Mouse (Mus musculus): ENCODE measurements around the gene Slc36a3.
"Not testable (repeated sequence)": the region's sequence is repeated elsewhere in the genome, so short reads cannot be mapped to it uniquely, and the experiment has no call there.

Slc36a3 gene

DNA sequence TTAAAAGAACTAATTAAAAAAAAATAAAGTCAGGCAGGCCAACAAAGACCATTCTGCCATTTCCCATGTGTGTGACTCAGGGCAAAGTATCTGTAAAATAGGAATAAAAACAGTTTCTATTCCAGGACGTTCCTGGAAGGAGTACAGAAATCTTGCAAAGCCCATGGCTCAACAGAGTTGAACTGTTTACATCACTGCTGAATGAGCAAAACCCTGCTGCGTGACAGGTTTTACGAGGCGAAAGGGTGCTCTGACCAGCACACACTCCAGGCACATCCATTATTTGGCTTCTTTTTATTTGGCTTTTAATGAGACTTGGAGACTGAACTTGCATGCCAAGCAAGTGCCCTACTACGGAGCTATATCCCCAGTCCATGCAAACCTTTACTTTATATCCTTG is 7.5 kb downstream of the Slc36a3 start:
- no peak for DNase-seq (ENCODE audit: low read depth, low spot score)

DNA sequence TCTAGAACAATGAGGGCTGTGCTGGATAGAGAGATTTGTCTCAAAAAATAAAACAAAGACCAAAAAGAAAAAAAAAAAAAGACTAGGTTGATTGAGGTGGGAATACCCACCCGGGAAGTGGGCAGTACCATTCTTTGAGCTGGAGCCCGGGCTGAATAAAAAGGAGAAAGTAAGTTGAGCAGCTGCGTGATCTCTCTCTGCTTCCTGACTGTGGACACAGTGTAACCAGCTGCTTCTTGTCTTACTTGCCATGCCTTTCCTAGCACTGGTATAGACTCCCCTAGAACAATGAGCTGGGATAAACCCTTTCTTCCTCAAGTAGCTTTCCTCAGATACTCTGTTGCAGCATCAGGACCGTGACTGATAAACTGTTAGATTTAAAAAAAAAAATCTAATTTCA is 10.0 kb downstream of the Slc36a3 start:
- DNase-seq (ENCODE audit: low read depth, low spot score) = no peak

DNA sequence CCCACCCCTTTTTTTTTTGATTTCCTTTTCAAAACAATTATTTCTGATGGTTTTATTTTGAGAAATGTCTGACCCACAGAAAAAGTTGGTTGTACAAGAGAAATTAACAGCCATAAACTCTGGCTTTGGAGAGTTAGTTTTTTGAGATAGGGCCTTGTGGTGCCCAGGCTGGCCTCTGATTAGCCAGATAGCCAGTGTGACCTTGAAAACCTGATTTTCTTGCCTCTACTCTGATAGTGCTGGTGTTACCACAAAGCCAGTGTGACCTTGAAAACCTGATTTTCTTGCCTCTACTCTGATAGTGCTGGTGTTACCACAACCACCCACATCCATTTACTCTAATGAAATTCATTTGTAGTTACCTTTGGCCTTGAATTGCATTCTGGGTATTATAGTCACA is 13.9 kb downstream of the Slc36a3 start:
- no peak for DNase-seq (ENCODE audit: low read depth, low spot score)

DNA sequence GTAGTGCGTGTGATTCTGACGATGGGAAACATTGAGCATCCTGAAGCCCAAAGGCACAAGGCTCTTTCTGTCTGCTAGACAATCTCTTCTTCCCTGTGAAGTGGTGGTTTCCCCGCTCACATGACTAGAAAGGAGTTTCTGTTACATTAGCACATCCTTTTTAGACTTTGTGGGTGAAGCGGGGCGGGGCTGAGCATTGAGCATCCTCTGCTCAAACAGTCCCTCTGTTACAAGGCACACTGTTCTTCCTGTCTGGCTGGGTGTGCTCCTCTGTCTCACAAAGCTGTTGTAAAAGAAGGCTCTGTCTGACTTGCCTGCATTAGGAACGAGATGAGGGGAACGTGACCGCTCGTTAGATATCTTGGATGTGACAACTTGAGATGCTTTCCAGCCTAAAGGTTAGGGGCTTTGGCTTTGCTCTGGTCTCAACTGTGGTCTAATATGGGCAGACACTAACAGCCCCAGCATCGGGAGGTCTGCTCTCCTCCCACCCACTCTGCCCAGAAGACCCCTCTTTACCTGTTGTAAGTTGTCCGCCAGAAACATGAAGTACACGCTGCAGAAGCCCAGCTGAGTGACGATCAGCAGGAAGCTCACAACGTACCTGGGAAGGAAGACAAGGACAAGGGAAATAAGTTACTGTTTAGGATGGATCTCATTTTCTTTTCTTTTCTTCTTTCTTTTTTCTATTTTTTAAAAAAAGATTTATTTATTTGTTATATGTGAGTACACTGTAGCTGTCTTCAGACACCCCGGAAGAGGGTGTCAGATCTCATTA is 14.5 kb downstream of the Slc36a3 start:
- DNase-seq (ENCODE audit: low read depth, low spot score) = no peak

DNA sequence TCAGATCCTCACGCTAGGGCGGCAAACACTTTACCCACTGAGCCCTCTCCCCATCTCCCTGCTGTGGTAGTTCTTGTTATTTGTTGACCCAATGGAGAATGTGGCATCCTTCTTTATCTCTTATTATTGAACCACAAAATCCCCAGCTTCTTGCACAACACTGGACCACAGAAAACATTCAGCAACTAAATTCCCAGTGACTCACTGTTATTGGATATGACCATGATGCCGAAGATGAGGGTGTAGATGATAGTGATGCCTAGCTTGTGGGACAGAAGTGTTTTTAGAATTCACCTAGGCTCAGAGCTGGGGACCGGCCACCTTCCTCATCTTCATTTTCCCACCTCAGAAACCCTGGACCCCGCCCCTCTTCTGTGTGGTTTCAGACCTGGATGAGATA is 16.6 kb downstream of the Slc36a3 start:
- DNase-seq (ENCODE audit: low read depth, low spot score) = no peak

DNA sequence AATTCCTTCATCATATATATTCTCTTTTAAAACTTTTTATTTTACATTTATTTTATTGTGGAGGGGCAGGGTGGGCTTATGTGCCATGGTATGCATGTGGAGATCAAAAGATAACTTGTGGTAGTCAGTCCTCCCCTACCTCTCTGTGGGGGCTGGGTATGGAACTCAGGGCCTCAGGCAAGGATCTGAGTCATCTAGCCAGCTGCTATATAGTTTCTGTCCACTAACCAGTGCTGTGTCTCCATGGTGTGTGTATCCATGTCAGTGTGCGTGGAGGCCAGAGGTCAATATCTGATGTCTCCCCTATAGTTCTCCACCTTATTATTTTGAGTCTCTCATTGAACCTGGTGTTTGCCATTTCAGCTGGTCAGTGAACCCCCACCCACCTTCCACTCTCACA is 17.1 kb downstream of the Slc36a3 start:
- no peak for DNase-seq (ENCODE audit: low read depth, low spot score)

DNA sequence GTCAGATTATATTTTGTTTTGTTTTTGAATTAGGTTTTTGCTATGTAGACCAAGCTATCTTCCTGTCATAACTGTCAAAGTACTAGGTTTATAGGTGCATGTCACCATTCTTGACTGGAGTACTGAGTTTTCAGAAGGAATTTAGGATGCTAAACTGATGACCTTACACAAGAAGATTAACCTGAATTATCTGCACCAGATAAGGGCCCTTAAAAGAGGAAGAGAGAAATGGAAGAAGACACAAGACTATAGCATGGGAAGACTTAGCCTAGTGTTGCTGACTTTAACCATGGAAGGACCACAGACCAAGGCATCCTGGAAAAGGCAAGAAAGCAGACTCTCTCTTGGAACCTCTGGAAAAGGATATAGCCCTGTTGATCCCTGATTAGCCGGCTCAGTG is 18.3 kb downstream of the Slc36a3 start:
- no peak for DNase-seq (ENCODE audit: low read depth, low spot score)

DNA sequence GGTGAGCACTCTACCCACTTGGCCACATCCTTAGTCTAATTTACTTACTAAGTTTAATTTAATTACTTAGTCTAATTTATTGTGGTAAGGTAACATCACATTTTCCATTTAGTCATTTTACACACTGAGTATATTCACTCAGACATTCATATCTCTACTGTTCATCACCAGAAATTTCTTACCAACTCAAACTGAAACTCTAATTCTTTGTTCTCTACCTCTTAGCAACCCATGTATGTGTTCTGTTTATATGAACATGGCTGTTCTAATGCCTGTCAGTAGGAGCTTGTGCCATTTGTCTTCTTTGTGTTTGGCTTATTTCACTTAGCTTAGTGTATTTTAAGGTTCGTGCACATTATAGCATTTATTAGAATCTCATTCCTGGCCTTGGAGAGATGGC is 19.6 kb downstream of the Slc36a3 start:
- DNase-seq (ENCODE audit: low read depth, low spot score) = no peak

DNA sequence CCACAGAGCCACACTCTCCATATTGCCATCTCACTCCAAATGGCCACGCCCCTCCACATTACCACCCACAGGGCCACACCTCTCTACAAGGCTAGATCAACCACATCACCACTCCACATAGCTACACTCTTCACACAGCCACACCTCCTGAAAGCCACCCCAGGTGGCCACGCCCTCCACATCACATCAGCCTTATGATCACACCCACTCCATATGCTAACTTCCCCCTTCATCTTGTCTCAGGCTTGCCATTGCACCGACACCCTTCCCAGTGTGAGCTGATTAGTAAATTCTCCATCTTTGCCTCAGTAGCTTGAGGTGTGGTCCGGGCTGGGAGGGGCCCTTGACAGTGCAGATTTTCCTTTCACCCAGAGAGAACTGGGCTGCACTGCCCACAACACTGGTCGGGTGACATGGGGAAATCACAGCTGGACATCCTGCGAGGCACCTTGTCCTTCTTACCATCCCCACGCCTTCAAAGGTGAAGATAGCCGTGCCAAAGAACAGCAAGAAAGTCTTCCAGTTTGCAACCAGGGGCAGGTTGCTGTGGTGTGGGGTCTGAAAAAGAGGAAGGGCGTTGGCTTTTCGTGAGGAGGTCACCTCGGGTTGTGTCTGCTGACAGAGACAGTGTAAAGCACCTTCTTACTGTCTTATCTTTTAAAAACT is 20.3 kb downstream of the Slc36a3 start:
- no peak for DNase-seq (ENCODE audit: low read depth, low spot score)

DNA sequence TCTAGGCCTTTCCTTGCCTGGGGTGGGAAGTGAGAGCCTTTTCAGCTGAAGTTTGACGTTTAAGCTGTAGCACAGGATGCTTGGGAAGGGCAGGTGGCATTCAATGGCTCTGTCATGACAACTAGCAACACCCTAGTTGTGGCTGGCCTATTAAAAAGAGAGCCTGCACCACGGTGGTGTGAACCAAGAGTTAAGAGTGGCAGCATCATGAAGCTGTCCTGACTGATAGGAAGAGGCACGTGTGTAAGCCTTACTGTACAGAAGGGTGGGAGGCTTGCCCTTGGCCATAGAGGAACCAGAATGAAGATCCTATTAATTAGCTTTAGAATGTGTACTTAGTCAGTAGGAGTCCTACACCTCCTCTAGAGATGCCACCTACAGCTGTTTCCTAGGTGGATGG is 23.1 kb downstream of the Slc36a3 start:
- no peak for DNase-seq (ENCODE audit: low read depth, low spot score)

DNA sequence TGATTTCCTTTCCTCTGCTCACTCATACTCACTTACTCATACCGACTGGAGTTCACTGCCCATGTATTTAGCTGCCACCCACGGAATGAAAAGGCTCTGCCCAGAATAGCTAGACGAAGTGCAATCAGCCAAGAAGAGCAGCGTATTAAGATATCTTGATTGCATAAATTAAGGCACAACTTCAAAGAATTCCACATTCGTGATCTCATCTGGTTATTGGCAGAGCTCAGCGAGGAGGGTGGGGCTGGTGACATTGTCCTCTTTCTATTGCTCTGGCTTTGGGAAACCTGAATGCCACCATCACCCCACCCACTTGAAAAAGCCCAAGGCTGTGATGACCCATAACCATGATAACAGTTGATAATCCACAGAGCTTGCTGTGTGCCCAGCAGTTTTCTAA is 23.6 kb downstream of the Slc36a3 start:
- DNase-seq (ENCODE audit: low read depth, low spot score) = no peak

DNA sequence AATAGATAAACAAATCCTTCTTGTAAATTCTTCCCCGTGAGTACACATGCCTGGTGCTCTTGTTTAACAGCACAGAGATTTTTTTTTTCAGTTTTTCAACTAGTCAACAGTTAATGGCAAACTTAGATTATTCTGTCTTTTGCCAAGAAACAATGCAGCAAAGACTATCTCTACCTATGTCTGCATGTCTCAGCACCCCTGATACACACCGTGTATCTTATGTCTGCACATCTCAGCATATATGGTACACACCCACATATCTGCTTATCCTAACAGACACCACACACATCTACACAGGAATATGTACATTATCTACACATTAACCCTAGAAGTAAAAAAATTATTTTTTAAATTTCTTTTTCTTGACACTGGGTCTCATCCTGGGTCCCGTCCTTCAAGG is 24.8 kb downstream of the Slc36a3 start:
- no peak for DNase-seq (ENCODE audit: low read depth, low spot score)

DNA sequence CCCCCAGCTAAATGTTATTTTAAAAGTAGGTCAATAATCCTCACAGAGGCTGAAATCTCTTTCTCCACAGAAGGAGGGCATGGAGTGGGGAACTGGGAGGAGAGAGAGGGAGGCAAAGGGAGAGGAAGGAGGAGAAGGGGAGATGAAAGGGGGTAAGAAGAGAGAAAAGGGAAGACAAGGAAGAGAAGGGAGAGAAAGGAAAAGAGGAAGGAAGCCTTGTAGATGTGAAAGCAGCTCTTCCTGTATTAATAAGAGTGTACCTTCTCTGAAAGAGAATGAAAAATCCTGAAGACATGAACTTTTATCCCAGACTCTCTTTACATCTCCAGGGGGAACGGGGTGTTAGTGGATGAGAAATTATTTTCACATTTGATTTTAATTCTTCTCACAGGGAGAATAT is 30.1 kb downstream of the Slc36a3 start:
- DNase-seq (ENCODE audit: low read depth, low spot score) = no peak

DNA sequence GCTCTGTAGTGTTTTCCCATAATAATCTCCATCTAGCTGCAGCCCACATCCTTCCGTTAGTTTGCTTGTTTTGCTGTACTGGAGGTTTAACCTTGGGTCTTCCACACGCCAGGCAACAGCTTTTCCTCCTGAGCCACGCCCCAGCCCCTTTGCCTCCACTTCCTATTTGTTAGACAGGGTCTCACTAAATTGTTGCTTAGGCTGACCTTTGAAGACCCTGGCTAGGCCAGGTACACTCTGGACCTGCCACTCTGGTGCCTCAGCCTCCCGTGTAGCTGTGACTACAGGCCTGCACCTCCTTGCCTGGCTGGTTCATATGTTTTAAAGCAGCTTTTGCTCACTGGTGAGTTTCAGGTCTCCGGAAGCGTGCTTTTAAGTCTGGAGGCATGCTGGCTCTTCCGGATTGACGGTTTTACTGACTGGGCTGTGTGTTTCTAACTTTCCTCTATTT is 30.7 kb downstream of the Slc36a3 start:
- DNase-seq (ENCODE audit: low read depth, low spot score) = no peak

DNA sequence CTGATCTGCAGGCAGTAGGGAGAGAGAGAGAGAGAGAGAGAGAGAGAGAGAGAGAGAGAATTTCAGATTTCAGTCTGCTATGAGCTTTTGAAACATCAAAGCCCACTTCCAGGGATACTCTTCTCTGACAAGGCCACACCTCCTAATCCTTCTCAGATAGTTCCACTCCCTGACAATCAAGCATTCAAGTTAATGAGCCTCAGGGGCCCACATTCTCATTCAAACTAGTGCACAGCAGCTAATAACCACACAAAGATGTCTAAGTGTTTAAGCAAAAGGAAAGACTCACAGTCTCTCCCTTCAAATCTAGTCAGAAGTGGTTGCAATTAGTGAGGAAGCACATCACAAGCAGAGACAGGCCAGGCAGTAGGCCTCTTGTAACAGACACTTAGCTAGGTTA is 31.2 kb downstream of the Slc36a3 start:
- DNase-seq (ENCODE audit: low read depth, low spot score) = no peak

DNA sequence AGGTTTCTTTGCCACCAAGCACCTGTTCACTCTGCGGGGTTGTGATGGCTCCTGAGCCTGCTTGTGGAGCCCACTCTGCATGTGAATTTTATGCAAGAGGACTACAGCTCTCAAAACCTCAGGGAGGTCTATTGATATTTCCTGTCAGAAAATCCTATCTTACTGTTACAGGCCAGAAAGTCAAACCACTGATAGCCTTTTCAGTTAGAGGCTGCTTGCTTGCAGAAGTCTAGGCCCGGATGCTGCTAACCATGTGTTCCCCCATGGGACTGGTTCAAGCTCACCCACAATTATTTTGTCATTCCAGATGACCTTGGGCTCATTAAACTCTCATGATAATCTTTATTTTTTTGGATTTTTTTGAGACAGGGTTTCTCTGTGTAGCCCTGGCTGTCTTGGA is 34.5 kb downstream of the Slc36a3 start:
- no peak for DNase-seq (ENCODE audit: low read depth, low spot score)

DNA sequence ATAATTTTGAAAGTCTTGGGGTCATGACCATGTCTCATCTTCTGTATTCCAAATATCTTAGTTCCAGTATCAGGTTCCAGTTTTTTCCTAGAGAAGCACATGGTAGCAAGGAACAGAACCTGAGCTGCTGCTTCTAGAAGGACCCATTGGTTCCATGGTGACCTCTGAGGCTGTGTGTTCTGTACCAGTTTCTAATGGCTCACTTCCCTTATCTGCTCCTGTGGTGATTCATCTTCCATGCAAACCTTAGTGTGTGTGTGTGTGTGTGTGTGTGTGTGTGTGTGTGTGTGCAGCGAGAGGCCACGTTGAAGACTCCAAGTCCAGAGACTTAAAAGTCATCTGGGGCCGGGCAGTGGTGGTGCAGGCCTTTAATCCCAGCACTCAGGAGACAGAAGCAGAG is 35.5 kb downstream of the Slc36a3 start:
- DNase-seq (ENCODE audit: low read depth, low spot score) = no peak

DNA sequence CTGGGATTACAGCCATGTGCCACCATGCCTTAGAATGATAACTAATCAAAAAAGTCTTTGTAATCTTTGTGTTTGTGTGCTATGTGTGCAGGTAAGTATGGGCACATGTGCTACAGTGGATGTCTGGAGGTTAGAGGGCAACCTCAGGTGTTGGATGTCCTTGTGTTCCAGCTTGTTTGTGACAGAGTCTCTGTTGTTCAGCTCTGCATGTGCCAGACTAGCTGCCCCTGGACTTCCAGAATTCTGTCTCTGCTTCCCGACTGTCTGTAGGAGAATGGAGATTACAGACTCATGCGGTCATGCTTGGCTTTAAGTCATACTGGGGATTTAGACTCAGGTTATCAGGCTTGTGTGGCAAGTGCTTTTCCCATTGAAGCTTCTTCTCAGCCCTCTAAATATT is 37.2 kb downstream of the Slc36a3 start:
- no peak for DNase-seq (ENCODE audit: low read depth, low spot score)

DNA sequence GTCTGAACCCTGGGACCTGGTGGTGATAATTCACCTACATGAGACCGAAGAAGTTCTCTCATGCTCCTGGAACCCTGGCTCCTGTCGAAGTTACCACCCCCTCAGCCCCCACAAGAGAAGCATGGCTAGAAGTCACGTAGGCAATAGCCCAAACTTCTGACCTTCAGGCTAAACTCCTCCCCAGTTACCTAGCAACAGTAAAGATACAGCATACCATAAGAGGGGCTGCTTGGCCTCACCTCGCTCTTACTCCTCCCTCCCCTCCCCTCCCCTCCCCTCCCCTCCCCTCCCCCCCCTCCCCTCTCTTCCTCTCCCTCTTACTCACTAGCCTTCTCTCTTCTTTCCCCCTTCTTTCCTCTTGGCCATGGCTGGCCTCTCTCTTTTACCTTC is 37.7 kb downstream of the Slc36a3 start:
- DNase-seq (ENCODE audit: low read depth, low spot score) = not testable (repeated sequence)

DNA sequence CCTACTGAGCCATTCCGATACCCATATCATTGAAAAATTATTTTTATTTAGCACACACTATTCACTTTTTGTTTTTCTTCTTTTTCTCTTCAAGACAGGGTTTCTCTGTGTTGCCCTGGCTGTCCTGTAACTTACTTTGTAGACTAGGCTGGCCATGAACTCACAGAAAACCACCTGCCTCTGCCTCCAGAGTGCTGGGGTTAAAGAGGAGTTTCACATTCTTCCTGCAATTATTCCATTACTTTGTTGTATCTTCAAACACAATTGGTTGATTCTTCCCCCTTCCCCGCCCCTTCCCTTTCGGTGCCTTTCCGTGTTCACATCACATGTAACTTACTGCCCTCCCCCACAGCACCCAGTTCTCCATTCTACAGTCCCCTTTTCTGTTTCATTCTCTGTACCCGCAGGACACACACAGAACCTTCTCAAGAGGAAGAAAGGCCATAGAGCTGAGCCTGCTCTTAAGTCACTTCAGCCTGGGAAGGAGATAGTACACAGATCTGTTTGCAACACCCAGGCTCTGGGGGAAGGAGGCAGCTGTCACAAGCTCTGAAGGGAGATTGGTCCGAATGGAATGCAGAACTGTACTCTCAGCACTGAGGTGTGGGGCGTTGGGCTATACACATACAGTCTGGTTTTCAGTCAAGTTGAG is 38.2 kb downstream of the Slc36a3 start:
- DNase-seq (ENCODE audit: low read depth, low spot score) = no peak

DNA sequence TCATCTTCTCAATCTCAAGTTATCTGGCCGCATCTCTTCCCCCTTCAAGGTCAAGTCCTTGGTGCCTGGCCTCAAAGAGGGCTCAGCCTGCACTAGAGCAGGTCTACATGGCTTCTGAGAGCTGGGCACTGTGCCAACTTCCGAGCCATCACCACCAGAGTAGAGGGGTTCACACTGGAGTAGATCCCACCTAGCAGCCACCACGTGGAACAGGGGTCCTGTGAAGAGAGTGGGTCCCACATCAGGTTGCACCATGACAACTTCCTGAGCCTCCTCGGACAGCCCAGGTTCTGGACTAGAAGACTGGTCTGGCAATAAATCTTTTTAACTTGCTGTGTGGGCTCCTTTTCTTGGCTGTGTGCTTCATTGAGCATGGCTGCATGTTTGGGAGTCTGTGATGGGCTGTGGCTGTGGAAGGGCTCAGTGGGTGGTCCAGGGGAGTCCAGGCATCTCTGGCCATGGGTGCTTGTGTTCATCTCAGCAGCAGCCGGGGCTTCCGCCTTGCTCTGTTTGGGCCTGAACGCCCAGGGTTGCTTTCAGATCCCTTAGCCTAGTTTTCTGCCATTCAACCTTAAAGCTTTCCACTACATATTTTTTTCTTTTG is 40.8 kb downstream of the Slc36a3 start:
- DNase-seq (ENCODE audit: low read depth, low spot score) = no peak

DNA sequence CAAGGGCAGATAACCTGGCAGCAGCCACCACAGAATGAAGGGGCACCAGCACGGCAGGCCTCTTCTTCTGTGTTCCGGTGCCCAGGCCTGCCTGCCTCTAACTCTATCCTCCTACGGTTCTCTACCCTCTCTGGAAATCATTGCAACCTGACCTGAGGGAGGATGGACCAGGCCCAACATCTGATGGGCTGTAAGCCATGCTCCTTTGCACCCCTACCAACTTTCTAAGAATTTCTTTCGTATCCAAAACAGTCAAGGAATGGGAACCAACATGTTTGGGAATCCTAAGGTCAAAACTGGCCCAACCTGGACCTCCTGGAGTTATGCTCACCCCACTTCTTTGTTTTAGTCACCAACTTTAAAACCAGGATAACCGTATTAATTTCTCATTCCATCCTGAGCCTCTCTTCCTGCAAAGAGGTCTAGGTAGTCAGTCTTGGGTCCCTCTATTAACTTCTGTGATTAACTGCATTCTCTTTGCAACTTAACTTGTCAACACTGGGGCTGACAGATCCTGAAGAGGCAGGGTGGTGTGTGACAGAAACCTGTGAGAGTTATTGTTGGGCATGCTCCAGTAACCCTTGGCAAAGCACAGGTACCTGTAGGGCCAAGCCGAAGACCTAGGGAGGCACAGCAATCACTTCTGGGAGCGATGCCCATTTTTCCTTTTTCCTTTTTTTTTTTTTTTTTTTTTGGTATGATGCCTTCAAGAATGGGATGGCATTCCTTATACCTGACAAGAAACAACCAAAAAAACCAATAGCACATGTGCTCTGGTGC is 41.8 kb downstream of the Slc36a3 start:
- no peak for DNase-seq (ENCODE audit: low read depth, low spot score)

Measured in brain, embryonic 18.5 days (tissue).